Mouse (Mus musculus) c-Kit-positive CD71-positive TER-119-positive erythroid progenitor cells, embryonic 14.5 days (primary cell): ENCODE results near the gene Arf5.

Source experiments
- DNase-seq: peaks from one replicate; pipeline ENCODE4 v3.0.0-alpha.2; 2013; ENCODE audit warnings: low spot score

Gene Arf5

GRCm38 (mm10) chr6:28428290-28428689, 4.9 kb downstream of the Arf5 start, which contains the start of gene Gcc1:
Gene Gcc1 (minus strand): TSS chr6:28428390.
- no peak for DNase-seq

- no peak for DNase-seq
Observed at GRCm38 (mm10) chr6:28429870-28430269, 6.5 kb downstream of the Arf5 start.

GRCm38 (mm10) chr6:28430795-28431537, 7.6 kb downstream of the Arf5 start:
- DNase-seq: peak; percentile 55

- DNase-seq: peak; percentile 24
Observed at GRCm38 (mm10) chr6:28431538-28431855, 8.1 kb downstream of the Arf5 start.

GRCm38 (mm10) chr6:28447937-28448336, 24.6 kb downstream of the Arf5 start:
- DNase-seq: no peak

GRCm38 (mm10) chr6:28449253-28449652, 25.9 kb downstream of the Arf5 start, which contains the start of gene Pax4:
Gene Pax4 (minus strand): TSS chr6:28449353.
- DNase-seq: no peak

GRCm38 (mm10) chr6:28450481-28450880, 27.1 kb downstream of the Arf5 start:
- DNase-seq: no peak

GRCm38 (mm10) chr6:28450977-28451376, 27.6 kb downstream of the Arf5 start:
- DNase-seq: no peak

- no peak for DNase-seq
Observed at GRCm38 (mm10) chr6:28459221-28459668, 35.9 kb downstream of the Arf5 start.

GRCm38 (mm10) chr6:28460534-28460933, 37.2 kb downstream of the Arf5 start:
- no peak for DNase-seq

- no peak for DNase-seq
Observed at GRCm38 (mm10) chr6:28464630-28465029, 41.3 kb downstream of the Arf5 start.

- no peak for DNase-seq
Observed at GRCm38 (mm10) chr6:28470017-28470602, 46.8 kb downstream of the Arf5 start.

- DNase-seq: no peak
Observed at GRCm38 (mm10) chr6:28470621-28471020, 47.3 kb downstream of the Arf5 start.

GRCm38 (mm10) chr6:28471284-28472035, 48.1 kb downstream of the Arf5 start:
- DNase-seq: no peak

GRCm38 (mm10) chr6:28474211-28474610, 50.9 kb downstream of the Arf5 start:
- no peak for DNase-seq

GRCm38 (mm10) chr6:28474839-28475238, 51.5 kb downstream of the Arf5 start, which contains the start of gene Snd1:
Gene Snd1 (plus strand): TSS chr6:28475139.
- no peak for DNase-seq
